Mouse (Mus musculus) small intestine, adult 2 months (tissue): Measurements from ENCODE around the gene Blvrb.

Source experiments
- CTCF ChIP-seq: fragments of 200-500 bp; IDR thresholded peaks from 2 replicates; pipeline ENCODE4 v1.5.1; 2012; ENCODE audit warnings: low read depth, mild to moderate bottlenecking, control low read depth, inconsistent platforms, low read length, moderate library complexity, mixed read lengths; ENCODE audit not compliant: insufficient replicate concordance, insufficient read length; ENCODE audit errors: extremely low read depth
- POLR2A ChIP-seq: fragments of 200-500 bp; IDR thresholded peaks from 2 replicates; pipeline ENCODE4 v1.6.1; 2012; ENCODE audit warnings: low read depth, mild to moderate bottlenecking, control low read depth, inconsistent platforms, low read length, moderate library complexity

GRCm38 (mm10) chr7:27490543-27491329 is 43.0 kb downstream of the Blvrb start:
- TF ChIP-seq CTCF (peak; percentile 94), POLR2A (no peak; the same call in 1 of the 2 replicates)
